Mouse (Mus musculus) yolk sac, embryonic 10.5 days (tissue): ENCODE measurements around the gene Smurf1.

ENCODE experiments used
- DNase-seq: peaks from one replicate; pipeline ENCODE4 v3.0.0-alpha.2; 2017; ENCODE audit warnings: low spot score

Smurf1 gene

GRCm38 (mm10) chr5:144869466-144869865, 96.2 kb downstream of the Smurf1 start:
- no peak for DNase-seq

DNA sequence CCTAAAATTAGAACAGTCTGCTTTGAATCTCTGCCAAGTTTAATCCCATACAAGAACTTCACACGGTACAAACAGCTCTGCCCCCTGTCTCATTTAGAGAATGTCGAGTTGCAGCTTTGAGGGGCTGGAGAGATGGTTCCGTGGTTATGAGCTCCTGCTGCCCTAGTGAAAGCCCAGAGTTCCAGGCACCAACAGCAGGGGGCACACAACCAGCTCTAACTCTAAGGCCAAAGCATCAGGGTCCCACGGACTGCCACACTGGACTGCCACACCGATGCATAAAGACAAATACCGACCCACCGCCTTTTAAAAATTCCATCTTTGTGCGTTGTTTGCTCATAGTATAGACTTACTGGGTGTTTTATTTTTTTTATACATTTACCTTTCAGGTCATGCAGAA, 98.7 kb downstream of the Smurf1 start:
- no peak for DNase-seq

- no peak for DNase-seq
Measured at GRCm38 (mm10) chr5:144860913-144861312, 104.7 kb downstream of the Smurf1 start.

DNA sequence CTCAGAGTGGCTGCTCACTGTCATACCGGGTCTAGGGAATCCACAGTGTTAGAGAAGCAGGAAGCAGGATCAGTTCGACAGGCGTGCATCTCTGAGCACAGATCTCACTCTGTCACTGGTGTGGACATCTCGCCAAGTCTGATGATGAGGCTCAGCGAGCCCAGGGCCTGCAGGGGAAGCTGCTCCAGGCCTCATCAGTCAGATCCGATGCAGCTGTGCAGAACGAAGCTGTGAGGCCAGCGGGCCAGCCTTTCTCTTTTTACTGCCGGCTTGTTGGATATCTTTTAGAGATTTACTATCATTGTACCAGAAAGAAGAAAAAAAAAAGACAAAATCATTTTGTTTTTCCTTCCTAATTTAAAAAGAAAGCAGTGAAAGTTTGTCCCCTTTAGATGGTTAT, 106.4 kb downstream of the Smurf1 start:
- DNase-seq: no peak

GRCm38 (mm10) chr5:144858527-144858926, 107.1 kb downstream of the Smurf1 start:
- DNase-seq: no peak

- DNase-seq: no peak
Measured at GRCm38 (mm10) chr5:144855936-144856335, 109.7 kb downstream of the Smurf1 start.

- DNase-seq: no peak
Measured at GRCm38 (mm10) chr5:144853931-144854330, 111.7 kb downstream of the Smurf1 start.

GRCm38 (mm10) chr5:144851820-144852219, 113.8 kb downstream of the Smurf1 start:
- DNase-seq: no peak

GRCm38 (mm10) chr5:144849932-144850331, 115.7 kb downstream of the Smurf1 start:
- DNase-seq: no peak

GRCm38 (mm10) chr5:144848735-144849134, 116.9 kb downstream of the Smurf1 start:
- no peak for DNase-seq

GRCm38 (mm10) chr5:144845352-144845751, 120.3 kb downstream of the Smurf1 start:
- no peak for DNase-seq

GRCm38 (mm10) chr5:144836100-144836499, 129.5 kb downstream of the Smurf1 start:
- DNase-seq: no peak

GRCm38 (mm10) chr5:144831840-144832469, 133.7 kb downstream of the Smurf1 start:
- no peak for DNase-seq

GRCm38 (mm10) chr5:144829631-144830030, 136.0 kb downstream of the Smurf1 start:
- no peak for DNase-seq

GRCm38 (mm10) chr5:144828365-144829102, 137.1 kb downstream of the Smurf1 start:
- DNase-seq: no peak
